Mouse (Mus musculus): ENCODE data around the gene Adamtsl5. TPM values are rescaled to one million over a fixed set of nuclear protein-coding genes. Genes with fewer than 3 reads are reported as not detected.

Gene Adamtsl5
- 0.18 and 0.21 TPM in 2 replicates for polyA plus RNA-seq (2015; fragmentation: Nextera tagmentation; extraction: Ambion mirVana)

GRCm38 (mm10) chr10:80348244-80348781 lies at the start of gene Adamtsl5:
TSS of gene Adamtsl5 (minus strand) at chr10:80348412.
- 0 out of 2 replicates have a peak, but pooled peaks have one; percentile 11 for ATAC-seq
- Histone ChIP-seq H3K4me2 (peak within 1 kb of the TSS; percentile 41), H3K9me3 (replicated peaks) (no peaks in the 10 kb centered on the region), H3K4me1 (peaks cover 15% of the 10 kb centered on the region), H3K9ac (0 out of 2 replicates have a peak within 1 kb of the TSS, but pooled peaks have one; percentile 21), H3K36me3 (ENCODE audit: poor library complexity, severe bottlenecking) (no peaks in the 10 kb centered on the region), H3K4me3 (peak within 1 kb of the TSS; percentile 18), H3K27ac (no peak within 1 kb of the TSS), H3K27me3 (peaks cover 99% of the 10 kb centered on the region)
- WGBS = under 1% methylated on average over 34 of the region's 42 CpGs

GRCm38 (mm10) chr10:80397524-80398173 lies 49.4 kb upstream of the Adamtsl5 start:
- Histone ChIP-seq H3K9me3 (replicated peaks) (no peaks in the 10 kb centered on the region), H3K9ac (peak overlapping the region; percentile 94), H3K4me2 (peak overlapping the region; percentile 92), H3K27ac (peak overlapping the region; percentile 99), H3K4me3 (peak overlapping the region; percentile 69), H3K4me1 (peaks cover 32% of the 10 kb centered on the region), H3K27me3 (no peaks in the 10 kb centered on the region), H3K36me3 (ENCODE audit: poor library complexity, severe bottlenecking) (peaks cover 59% of the 10 kb centered on the region)
- ATAC-seq = no peak
- whole genome bisulfite sequencing = 41% methylated on average over 8 of the region's 8 CpGs

DNA sequence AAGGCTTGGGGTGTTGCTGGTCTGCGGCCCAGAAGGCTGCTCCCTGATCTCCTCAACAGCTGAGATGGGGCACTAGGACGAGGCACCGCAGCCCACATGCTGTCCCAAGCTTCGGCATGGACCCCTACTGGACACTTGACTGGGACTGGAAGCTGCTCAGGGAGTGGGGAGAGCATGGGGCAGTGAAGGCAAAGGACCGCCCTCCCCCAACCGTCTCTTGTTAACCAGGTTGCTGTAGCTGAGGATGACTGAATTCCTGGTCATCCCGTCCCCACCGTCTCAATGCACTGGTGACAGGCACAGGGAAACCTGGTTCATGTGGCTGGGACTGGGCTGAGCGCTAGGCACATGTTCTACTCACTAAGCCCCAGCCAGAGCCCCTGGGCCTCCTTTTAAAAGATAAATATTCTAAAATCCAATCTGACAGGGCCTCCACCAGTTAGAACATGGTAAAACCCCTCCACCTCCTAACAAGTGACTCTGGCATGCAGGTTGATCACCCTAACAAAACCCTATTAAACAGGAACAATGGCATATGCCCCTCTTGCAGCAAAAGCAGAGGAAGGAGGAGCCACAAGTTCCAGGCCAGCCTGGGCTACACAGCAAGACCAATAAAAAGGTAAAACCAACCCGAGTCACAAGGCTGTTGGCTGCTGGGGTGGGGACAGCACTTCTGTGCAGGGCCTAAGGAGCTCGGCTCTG lies 48.8 kb upstream of the Adamtsl5 start:
- H3K9me3 ChIP-seq (replicated peaks) = no peaks in the 10 kb centered on the region
- peaks cover 59% of the 10 kb centered on the region for H3K36me3 ChIP-seq (ENCODE audit: poor library complexity, severe bottlenecking)
- peaks cover 32% of the 10 kb centered on the region for H3K4me1 ChIP-seq
- 88% methylated on average over 11 of the region's 11 CpGs for WGBS
- H3K27ac ChIP-seq = peak overlapping the region; percentile 99
- no peaks in the 10 kb centered on the region for H3K27me3 ChIP-seq
- peak overlapping the region; percentile 94 for H3K9ac ChIP-seq
- no peak for ATAC-seq
- H3K4me2 ChIP-seq = peak overlapping the region; percentile 92
- peak overlapping the region; percentile 69 for H3K4me3 ChIP-seq

GRCm38 (mm10) chr10:80395025-80395627 lies 46.9 kb upstream of the Adamtsl5 start:
- Histone ChIP-seq H3K9ac (no peak overlapping the region), H3K4me2 (no peak overlapping the region), H3K9me3 (replicated peaks) (no peaks in the 10 kb centered on the region), H3K27ac (no peak overlapping the region), H3K4me1 (peaks cover 24% of the 10 kb centered on the region), H3K4me3 (peak overlapping the region; percentile 4; the same call in 1 of the 2 replicates), H3K27me3 (no peaks in the 10 kb centered on the region), H3K36me3 (ENCODE audit: poor library complexity, severe bottlenecking) (peaks cover 68% of the 10 kb centered on the region)
- ATAC-seq = no peak
- 96% methylated on average over 35 of the region's 35 CpGs for WGBS

- Histone ChIP-seq H3K4me2 (no peak overlapping the region), H3K27me3 (no peaks in the 10 kb centered on the region), H3K36me3 (ENCODE audit: poor library complexity, severe bottlenecking) (peaks cover 74% of the 10 kb centered on the region), H3K27ac (no peak overlapping the region), H3K9me3 (replicated peaks) (no peaks in the 10 kb centered on the region), H3K4me3 (no peak overlapping the region), H3K4me1 (peaks cover 29% of the 10 kb centered on the region), H3K9ac (no peak overlapping the region)
- WGBS = 92% methylated on average over 5 of the region's 5 CpGs
- ATAC-seq = no peak
Measured at GRCm38 (mm10) chr10:80392687-80393086, 44.5 kb upstream of the Adamtsl5 start.

- WGBS = 84% methylated on average over 9 of the region's 9 CpGs
- no peak overlapping the region for H3K27ac ChIP-seq
- peaks cover 61% of the 10 kb centered on the region for H3K36me3 ChIP-seq (ENCODE audit: poor library complexity, severe bottlenecking)
- H3K4me2 ChIP-seq = no peak overlapping the region
- H3K9me3 ChIP-seq (replicated peaks) = no peaks in the 10 kb centered on the region
- H3K27me3 ChIP-seq = no peaks in the 10 kb centered on the region
- H3K4me1 ChIP-seq = peaks cover 11% of the 10 kb centered on the region
- no peak for ATAC-seq
- H3K4me3 ChIP-seq = no peak overlapping the region
- H3K9ac ChIP-seq = no peak overlapping the region
Measured at GRCm38 (mm10) chr10:80390697-80391096, 42.5 kb upstream of the Adamtsl5 start.

DNA sequence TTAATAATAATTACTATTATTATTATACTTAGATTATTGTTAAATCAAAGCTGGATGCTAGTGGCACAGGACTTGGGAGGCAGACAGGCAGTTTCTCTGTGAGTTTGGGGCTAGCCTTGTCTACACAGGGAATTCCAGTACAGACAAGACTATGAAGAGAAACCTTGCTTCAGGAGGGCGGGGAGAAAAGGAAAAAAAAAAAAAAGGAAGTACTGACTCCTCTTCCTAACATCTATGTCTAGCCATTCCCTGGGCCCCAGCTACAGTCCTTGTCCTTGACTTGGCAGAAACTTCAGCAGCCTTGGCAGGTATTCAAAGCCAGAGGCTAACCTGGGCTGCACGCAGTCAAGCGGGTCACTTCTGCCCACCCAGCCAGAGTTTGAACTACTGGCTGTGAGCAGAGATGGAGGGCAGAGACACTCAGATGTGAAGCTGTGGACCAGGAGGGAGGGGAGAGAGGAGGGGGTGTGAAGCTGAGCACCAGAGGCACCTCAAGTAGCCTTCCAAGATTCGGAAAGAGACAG lies 41.0 kb upstream of the Adamtsl5 start:
- Histone ChIP-seq H3K27me3 (no peaks in the 10 kb centered on the region), H3K9me3 (replicated peaks) (no peaks in the 10 kb centered on the region), H3K4me2 (no peak overlapping the region), H3K36me3 (ENCODE audit: poor library complexity, severe bottlenecking) (peaks cover 58% of the 10 kb centered on the region), H3K27ac (no peak overlapping the region), H3K4me1 (peaks cover 24% of the 10 kb centered on the region), H3K4me3 (no peak overlapping the region), H3K9ac (no peak overlapping the region)
- no peak for ATAC-seq
- WGBS = 80% methylated on average over 4 of the region's 4 CpGs

GRCm38 (mm10) chr10:80388731-80389130 lies 40.5 kb upstream of the Adamtsl5 start:
- ATAC-seq = no peak
- Histone ChIP-seq H3K36me3 (ENCODE audit: poor library complexity, severe bottlenecking) (peaks cover 58% of the 10 kb centered on the region), H3K27ac (no peak overlapping the region), H3K9ac (no peak overlapping the region), H3K4me2 (peak overlapping the region; percentile 89; the same call in 1 of the 2 replicates), H3K4me1 (peaks cover 29% of the 10 kb centered on the region), H3K9me3 (replicated peaks) (no peaks in the 10 kb centered on the region), H3K4me3 (no peak overlapping the region; the same call in 1 of the 2 replicates), H3K27me3 (no peaks in the 10 kb centered on the region)
- WGBS = 51% methylated on average over 2 of the region's 2 CpGs

- WGBS = 0% methylated on average over 3 of the region's 61 CpGs
- Histone ChIP-seq H3K9me3 (replicated peaks) (no peaks in the 10 kb centered on the region), H3K27me3 (no peaks in the 10 kb centered on the region), H3K4me2 (peak within 1 kb of the TSS; percentile 97), H3K4me1 (peaks cover 38% of the 10 kb centered on the region), H3K9ac (peak within 1 kb of the TSS; percentile 100), H3K4me3 (peak within 1 kb of the TSS; percentile 99), H3K27ac (peak within 1 kb of the TSS; percentile 99), H3K36me3 (ENCODE audit: poor library complexity, severe bottlenecking) (peaks cover 58% of the 10 kb centered on the region)
- peak; percentile 31; the same call in 1 of the 2 replicates for ATAC-seq
Measured at GRCm38 (mm10) chr10:80387522-80387959, 39.3 kb upstream of the Adamtsl5 start, which contains the start of gene Mex3d. TSS of gene Mex3d (minus strand) at chr10:80387659.

DNA sequence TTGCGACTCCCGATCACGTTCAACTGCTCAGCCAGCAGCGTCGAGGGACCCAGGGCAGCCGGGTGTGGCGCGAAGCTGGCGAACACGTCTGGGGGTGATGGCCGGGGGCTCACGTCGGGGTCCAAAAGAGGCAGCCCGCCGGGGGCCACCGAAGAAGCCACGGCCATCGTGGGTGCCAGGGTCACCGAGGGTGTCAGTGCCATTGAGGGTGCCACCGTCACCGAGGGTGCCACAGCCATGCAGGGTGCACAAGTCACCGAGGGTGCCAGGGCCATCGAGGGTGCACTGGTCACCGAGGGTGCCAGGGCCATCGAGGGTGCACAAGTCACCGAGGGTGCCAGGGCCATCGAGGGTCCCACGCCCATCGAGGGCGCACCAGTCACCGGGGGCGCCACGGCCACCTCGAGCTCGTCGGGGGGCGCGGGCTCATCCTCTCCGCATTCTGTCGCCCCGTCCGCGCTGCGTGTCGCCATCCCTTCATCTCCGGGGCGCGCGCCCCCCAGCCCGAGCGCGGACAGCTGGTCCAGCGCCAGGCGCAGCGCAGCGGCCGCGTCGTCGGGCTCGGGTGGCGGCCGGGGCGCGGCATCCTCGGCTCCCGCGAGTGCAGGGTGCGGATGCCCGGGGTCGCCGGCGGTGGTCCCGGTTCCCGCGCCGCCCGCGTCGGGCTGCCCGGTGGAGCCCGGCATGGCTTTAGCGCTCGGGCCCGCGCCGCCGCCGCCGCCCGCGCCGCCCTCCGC lies 38.7 kb upstream of the Adamtsl5 start:
- no peak for ATAC-seq
- Histone ChIP-seq H3K4me3 (peak overlapping the region; percentile 99), H3K4me2 (peak overlapping the region; percentile 97), H3K9ac (peak overlapping the region; percentile 100), H3K36me3 (ENCODE audit: poor library complexity, severe bottlenecking) (peaks cover 58% of the 10 kb centered on the region), H3K27ac (peak overlapping the region; percentile 99), H3K9me3 (replicated peaks) (no peaks in the 10 kb centered on the region), H3K27me3 (no peaks in the 10 kb centered on the region), H3K4me1 (peaks cover 38% of the 10 kb centered on the region)
- WGBS = 0% methylated on average over 76 of the region's 94 CpGs
